Mouse (Mus musculus) gastrocnemius, adult 2 months (tissue): ENCODE data around the gene Dnajb7. TPM values are rescaled to one million over a fixed set of nuclear protein-coding genes. Genes with fewer than 3 reads are reported as not detected.

Source experiments
- DNase-seq: peaks from one replicate; pipeline ENCODE4 v3.0.0; 2022
- H3K27ac ChIP-seq: fragments of 200-600 bp; 2 replicates; pipeline ENCODE4 v1.8.1; 2022; ENCODE audit warnings: mild to moderate bottlenecking
- H3K4me3 ChIP-seq: fragments of 200-600 bp; 2 replicates; pipeline ENCODE4 v1.8.1; 2022; ENCODE audit warnings: mild to moderate bottlenecking, moderate library complexity
- CTCF ChIP-seq: fragments of 200-600 bp; IDR thresholded peaks from 2 replicates; pipeline ENCODE4 v1.8.1; 2022; ENCODE audit warnings: antibody characterized with exemption, mild to moderate bottlenecking, moderate library complexity
- intact Hi-C: fragments of 180-260 bp; cut with DNase I; formaldehyde crosslinking; loops from one replicate; pipeline ENCODE4 v1.15.1; 2025
- total RNA-seq, 2 experiments: library from RNA; stranded (reverse); gene quantifications; 2 replicates each; pipeline ENCODE4 v1.2.3; 2021

Dnajb7 gene
- total RNA-seq, 2 experiments from 2014 or later: not detected

GRCm38 (mm10) chr15:81361417-81362015, 46.6 kb downstream of the Dnajb7 start:
- intact Hi-C loops: loop anchor here (5.0 kb wide), 1 partner anchor 36 kb away; no protein-coding TSS in a partner anchor
- no peak for TF ChIP-seq CTCF
- Histone ChIP-seq H3K27ac (peak overlapping the region; percentile 86), H3K4me3 (peak overlapping the region; percentile 87)
- DNase-seq: no peak

DNA sequence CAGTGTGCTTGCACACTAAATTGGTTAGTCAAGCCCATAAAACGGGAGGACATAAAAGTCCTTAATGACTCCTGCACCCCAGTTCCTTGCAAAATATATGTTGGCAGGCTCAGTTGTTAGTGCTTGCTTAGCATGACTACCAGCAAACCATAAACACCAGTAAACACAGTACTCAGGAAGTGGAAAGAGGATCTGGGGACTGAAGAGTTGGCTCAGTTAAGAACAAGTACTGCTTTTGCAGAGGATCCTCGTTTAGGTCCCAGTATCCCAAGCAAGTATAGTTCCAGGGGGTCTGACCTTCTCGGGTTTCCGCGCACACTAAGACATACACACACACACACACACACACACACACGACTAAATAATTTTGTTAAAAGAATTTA, 47.1 kb downstream of the Dnajb7 start:
- peak overlapping the region; percentile 87 for H3K4me3 ChIP-seq
- intact Hi-C loops: loop anchor here (5.0 kb wide), 1 partner anchor 36 kb away; no protein-coding TSS in a partner anchor

GRCm38 (mm10) chr15:81360345-81361021, 47.6 kb downstream of the Dnajb7 start, which contains the start of gene Slc25a17:
Gene Slc25a17 (minus strand): TSS chr15:81360812.
- intact Hi-C loops: loop anchor here (5.0 kb wide), 1 partner anchor 37 kb away; no protein-coding TSS in a partner anchor
- peak; percentile 97 for DNase-seq
- Histone ChIP-seq H3K4me3 (peak within 1 kb of the TSS; percentile 87), H3K27ac (peak within 1 kb of the TSS; percentile 86)
- no peak for TF ChIP-seq CTCF

More for the DNA sequence above, 47.1 kb downstream of the Dnajb7 start:
- peak overlapping the region; percentile 86 for H3K27ac ChIP-seq
- no peak for DNase-seq
- TF ChIP-seq CTCF: no peak

DNA sequence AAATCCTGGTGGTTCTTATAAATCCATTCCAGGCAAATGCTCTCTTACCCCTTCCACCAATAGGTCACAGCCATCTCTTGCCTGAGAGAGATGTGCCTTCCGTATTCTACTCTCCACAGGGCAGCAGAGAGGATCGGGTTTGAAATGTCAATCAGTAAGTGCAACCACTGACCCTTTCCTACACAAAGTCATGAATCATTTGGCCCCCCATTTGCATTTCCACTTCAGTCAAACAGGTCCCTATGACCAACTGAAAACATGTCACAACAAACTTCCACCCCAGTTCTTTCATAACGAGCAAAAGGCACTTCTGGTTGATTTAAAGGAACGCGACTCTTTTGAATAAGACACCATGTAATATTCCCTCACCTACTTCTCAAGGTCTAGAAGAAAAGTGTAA, 48.7 kb downstream of the Dnajb7 start:
- TF ChIP-seq CTCF: no peak
- intact Hi-C loops: no loop called here
- peak overlapping the region; percentile 86 for H3K27ac ChIP-seq
- DNase-seq: no peak
- peak overlapping the region; percentile 87 for H3K4me3 ChIP-seq

- no peak for TF ChIP-seq CTCF
- DNase-seq: no peak
- intact Hi-C loops: no loop called here
- peak overlapping the region; percentile 87 for H3K4me3 ChIP-seq
- peak overlapping the region; percentile 86 for H3K27ac ChIP-seq
These were observed 49.2 kb downstream of the Dnajb7 start for GRCm38 (mm10) chr15:81358943-81359342.

DNA sequence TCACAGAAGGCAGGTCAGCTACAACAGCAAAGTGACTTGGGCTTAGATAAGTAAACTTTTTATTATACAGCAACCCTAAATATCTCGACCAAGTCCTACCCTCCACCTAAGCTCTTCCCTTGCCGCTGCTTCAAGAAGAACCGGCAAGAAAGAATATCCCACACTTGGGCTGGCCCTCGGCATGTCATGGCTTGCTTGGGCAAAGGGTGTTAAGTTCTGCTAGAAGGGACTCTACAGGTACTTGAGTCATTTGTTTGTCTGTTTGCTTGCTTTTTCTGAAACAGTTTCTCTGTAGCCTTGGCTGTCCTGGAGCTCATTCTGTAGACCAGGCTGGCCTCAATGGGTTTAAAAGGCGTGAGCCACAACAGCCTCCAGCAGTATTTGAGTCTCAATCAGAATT, 51.2 kb downstream of the Dnajb7 start:
- intact Hi-C loops: no loop called here
- H3K4me3 ChIP-seq: no peak overlapping the region
- H3K27ac ChIP-seq: no peak overlapping the region
- TF ChIP-seq CTCF: no peak
- no peak for DNase-seq

Other genes starting within 250 kb of the Dnajb7 start
- 10 to 100 TPM; 18.8 to 28.1 TPM for gene Mrtfa, start 217.5 kb downstream of the Dnajb7 start, total RNA-seq
- gene Mchr1, start 172.8 kb downstream of the Dnajb7 start, total RNA-seq: 1 to 10 TPM; 3.2 to 5.5 TPM
- gene Slc25a17, start 47.5 kb downstream of the Dnajb7 start, total RNA-seq: 10 to 100 TPM in 1 of 2 experiments, 1 to 10 TPM in 1; 8.7 to 10.8 TPM
- gene St13, start 8.2 kb downstream of the Dnajb7 start, total RNA-seq: 100 to 1,000 TPM in 1 of 2 experiments, 10 to 100 TPM in 1; 86.8 to 114 TPM
- gene Xpnpep3, start 8.2 kb downstream of the Dnajb7 start, total RNA-seq: 1 to 10 TPM; 4.8 to 7.4 TPM
- 100 to 1,000 TPM in 1 of 2 experiments, 10 to 100 TPM in 1; 89.4 to 110 TPM for gene Rbx1, start 58.0 kb upstream of the Dnajb7 start, total RNA-seq
- 10 to 100 TPM; 37.8 to 39.5 TPM for gene Ep300, start 177.1 kb upstream of the Dnajb7 start, total RNA-seq